Mouse (Mus musculus): ENCODE measurements around the gene Ccng2.

DNA sequence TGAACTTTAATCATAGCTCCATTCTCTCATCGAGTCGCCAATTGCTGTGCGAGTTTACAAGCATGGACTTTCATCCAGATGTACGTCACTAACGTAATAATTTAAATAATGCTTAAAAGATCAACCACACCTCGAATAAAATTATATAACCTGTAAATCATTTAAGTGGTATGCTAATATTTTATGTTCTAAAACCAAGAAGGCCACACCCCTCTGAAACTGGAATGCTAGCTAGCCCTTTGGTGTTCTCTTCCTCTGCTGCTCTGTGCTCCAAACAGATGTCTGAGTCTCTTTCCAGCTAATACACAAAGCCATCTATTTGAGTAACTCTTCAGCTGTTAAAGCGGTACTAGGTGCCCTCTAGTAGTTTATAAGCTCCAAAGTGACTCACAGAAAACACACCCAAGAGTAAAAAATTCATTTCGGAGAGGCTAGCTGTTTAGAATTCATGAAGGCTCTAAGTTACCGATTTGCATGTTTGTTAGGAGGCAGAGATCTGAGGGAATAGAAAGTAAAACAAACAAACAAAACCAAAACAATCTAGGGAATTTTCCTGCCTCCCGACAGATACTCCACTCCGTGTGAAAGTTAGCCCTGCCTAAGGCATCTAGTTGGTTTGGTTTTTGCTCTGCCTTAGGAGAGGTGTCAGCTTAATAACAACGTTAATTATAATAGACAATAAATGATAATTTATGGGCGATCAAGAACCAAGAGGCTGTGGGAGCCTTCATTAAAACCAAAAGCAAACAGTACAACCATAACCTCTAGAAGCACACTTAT is 1.1 kb upstream of the Ccng2 start:
- TF ChIP-seq EP300 (IDR thresholded peaks at IDR 0.05; ENCODE audit: low read depth) (no peak), CTCF (IDR thresholded peaks at IDR 0.05; ENCODE audit: low read depth) (no peak)

All from liver, embryonic 14.5 days (tissue).